Mouse (Mus musculus): ENCODE data around the gene Rxrb. TPM values are rescaled to one million over a fixed set of nuclear protein-coding genes. Genes with fewer than 3 reads are reported as not detected.

Gene Rxrb
- polyA plus RNA-seq, 1 experiment = 194 TPM

DNA sequence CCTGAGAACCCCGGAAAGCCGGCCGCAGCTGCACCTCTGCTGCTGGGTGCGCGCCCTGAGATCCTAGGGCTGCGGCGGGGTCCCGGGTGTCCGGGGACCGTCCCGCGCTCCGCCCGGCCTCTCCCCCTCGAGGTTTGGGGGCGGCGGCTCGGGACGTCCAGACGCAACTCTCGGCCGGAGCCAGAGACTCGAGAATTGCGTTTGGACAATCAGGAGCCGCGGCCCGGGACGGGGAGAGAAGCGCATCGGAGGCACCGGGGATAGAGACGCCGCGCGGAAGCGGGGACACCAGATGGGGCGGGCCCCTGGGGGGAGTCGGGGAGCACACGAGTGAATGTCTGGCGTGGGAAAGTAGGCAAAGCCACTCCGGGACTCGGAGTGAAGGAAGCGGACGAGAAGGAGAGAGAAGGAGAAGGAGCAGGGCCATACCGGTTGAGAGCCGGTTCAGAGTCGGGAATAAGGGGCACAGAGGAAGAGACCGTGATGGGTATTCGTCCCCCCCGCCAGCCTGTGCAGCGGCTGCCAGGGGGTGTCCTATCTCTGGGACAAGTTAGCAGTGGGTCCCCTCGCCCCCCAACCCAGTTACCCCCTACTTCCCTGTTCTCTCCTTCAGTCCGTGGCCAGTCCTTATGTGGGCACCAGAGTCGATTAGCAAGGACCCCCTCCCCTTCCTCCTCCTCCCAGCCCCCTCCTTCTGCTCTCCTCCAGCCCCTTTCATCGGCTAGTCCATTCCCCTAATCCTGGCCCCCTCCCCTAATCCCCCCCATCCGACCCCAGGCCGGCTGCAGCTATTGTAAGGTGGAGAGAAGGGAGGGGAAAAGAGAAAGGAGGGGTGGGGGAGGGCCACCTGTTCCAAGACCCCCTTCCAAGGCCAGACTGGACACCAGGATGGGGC lies 6.5 kb upstream of the Rxrb start:
- TF ChIP-seq GATA1 (IDR thresholded peaks at IDR 0.05; ENCODE audit: low read length) = no peak

DNA sequence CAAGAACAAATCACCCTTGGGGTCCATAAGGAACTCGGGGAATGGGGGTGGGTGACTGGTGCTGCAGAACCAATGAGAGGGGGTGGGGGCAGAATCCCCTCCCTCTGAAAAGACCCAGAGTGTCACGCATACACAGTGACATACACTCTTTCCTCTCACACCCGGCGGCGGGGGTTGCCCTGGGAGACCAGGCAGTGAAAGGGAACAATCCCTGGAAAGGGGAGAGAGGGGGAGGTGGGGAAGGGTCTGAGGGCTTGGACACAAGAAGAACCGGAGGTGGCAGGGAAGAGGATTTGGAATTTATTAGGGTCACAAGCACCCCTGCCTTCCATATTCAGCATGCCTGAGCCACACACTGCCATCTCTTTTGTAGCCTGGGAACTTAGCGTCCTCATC lies 5.9 kb upstream of the Rxrb start:
- no peak for TF ChIP-seq GATA1 (IDR thresholded peaks at IDR 0.05; ENCODE audit: low read length)

DNA sequence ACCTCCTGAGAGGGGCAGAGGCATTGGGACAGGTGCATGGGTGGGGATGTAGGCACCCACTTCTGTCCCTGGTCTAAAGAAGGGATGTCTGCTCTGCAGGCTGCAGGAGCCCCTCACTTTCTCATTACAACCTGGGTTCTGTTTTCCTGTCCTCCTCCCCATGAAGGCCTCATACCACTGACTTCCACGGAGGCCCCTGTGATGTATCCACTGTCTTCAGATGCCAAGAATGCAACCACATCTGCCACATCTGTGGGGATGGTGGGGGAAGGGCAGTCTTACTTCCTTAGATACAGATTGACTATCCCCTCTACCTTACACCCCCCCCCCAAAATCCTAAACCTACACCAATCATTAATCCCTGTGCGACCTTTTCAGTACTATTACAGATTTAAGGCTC lies 5.4 kb upstream of the Rxrb start:
- TF ChIP-seq GATA1 (IDR thresholded peaks at IDR 0.05; ENCODE audit: low read length) = no peak

DNA sequence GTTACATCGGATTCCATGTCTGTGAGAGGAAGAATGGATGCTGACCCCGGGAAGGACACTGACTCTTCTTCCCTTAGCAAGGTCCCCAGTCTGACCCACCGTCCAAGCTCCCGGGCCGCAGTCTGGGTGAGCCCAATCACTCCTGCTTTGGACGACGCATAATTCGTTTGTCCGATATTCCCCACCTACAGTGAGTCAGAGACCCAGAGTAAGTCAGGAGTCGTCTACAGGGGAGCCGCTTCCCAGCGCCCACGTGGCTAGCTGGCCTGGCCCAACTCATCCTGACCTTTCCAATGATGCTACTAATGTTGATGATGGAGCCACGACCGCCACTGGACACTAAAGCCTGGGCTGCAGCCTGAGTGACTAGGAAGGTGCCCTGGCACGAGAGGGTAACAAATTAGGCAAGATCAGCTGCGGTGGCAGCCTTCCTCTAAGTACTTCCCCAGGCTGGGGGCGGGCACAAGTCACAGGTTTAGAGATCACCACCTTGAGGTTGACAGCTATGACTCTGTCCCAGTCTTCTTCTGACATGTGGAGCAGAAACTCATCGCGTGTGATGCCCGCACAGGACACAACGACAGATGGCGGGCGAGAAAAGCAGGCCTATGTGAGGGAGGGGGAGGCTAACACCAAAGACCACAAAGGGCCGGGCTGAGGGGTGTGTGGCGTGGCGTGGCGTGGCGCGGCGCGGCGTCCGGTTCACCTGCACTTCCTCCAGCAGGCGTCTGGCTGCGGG lies 4.5 kb upstream of the Rxrb start:
- TF ChIP-seq GATA1 (IDR thresholded peaks at IDR 0.05; ENCODE audit: low read length) = no peak

DNA sequence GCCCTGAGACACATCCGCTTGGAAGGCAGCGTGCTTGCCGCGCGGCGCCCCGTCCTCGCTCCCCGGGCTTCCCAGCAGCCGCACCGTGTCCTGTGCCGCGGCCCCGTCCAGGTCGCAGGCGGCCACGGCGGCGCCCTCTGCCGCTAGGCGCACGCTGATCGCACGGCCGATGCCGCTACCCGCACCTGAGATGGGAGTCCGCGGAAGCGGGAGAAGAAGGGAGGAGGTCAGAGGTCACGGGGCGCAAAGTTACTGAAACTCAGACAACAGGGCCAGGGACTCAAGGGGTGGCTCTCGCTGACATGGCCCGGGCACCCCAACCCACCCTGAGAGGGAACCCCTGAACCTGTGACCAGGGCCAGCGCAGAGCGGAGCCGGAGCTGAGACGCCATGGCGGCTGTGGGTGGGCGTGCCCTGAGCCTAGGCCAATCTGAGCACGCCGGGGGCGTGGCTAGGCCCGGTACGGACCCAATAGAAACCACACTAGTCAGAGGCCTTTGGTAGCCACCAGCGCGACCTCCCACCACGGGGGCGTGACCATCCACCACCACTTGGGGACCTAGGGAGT lies 3.9 kb upstream of the Rxrb start, which contains the start of gene H2-Ke6:
Gene H2-Ke6, minus strand, starts transcription at position 405 of the 568 bp plus-strand sequence.
- TF ChIP-seq GATA1 (IDR thresholded peaks at IDR 0.05; ENCODE audit: low read length) = no peak

DNA sequence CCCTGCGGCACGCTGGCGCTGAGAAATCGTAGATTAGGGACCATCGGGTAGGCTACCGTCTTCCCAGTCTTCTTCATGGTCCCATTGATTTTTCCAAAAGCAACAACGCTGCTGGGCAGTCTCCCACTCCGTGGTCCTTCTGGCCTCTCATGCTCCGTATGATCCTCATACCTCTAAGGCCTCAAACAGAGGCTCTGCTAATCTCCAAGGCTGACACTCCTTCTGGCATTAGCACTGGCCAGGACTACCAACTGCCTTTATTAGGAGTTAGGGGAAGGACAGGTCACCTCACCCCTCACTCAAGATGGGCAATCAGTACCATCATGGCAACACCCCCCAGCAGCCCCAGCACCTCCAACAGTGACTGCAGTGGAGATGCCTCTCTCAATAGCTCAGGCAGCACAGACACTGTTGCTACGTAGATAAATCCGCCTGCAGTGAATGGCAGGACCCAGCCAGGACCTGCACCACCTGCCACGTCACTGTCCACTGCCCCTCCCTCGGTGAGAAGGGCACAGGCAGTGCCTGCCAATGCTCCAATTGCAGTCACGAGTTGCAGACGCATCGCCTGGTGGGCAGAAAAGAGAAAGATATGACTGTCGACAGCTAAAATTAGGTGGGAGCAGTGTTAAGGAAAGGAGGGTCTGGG lies 3.0 kb upstream of the Rxrb start:
- no peak for TF ChIP-seq GATA1 (IDR thresholded peaks at IDR 0.05; ENCODE audit: low read length)

DNA sequence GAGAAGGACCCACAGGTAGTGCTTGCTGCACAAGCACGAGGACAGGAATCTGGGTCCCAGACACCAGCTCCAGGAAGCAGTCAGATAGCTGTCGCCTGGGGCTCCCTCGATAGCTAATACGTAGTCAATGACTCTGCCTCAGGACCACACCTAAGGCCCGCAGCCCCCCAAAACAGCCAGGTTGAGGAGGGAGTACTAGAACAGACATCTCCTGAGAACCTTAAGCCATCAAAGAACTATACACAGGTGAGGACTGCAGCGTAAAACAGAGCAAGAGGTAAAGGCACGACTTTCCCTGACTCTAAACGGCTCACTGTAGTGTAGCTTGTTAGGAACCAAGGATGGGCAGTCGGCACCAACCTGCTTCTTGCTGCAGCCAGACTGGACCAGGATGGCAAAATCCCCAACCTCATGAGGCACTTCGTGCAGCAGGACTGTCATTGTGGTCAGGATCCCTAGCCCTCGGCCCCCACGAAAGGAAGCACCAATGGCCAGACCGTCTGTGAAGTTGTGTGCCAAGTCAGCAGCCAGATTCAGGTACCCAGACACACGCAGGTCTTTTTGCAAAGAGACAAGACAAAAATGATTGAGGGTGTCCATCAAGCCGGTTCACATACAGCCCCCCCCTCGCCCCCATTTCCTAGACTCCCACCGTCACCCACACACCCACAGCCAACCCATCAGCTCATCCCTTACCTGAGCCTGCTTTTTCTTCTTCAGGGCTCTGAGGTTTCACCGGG lies 2.3 kb upstream of the Rxrb start:
- TF ChIP-seq GATA1 (IDR thresholded peaks at IDR 0.05; ENCODE audit: low read length) = no peak

DNA sequence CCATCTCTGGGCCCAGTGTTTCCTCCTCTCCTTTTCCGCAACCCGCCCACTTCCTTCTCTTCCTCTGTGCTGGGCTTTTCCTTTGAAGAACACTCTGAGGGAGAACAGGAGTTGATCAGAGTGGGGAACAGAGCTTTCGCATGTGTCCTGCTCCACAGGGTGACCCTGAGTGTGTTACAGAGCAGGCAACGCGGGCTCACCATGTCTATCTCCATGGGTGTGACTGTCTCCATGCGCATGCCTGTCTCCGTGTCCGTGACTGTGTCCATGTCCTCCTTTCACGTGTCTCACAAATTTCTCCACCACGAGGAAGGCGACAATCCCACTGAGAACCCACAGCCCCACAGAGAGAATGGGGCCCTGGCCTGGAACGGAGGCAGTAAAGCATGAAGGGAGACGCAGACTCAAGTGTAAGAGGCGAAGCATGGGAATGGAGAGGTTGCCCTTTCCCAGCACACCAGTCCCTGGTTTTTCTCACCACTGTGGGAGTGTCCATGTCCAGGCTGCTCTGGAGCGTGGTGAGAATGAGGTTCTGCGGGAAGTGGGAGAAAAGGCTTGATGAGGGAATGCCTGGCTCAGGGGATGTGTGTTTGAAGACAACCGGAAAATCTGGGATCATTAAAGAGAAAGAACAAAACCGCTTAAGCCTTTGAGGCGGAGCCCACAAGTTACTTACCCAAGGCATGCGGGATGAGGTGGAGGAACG lies 1.6 kb upstream of the Rxrb start:
- TF ChIP-seq GATA1 (IDR thresholded peaks at IDR 0.05; ENCODE audit: low read length) = no peak

DNA sequence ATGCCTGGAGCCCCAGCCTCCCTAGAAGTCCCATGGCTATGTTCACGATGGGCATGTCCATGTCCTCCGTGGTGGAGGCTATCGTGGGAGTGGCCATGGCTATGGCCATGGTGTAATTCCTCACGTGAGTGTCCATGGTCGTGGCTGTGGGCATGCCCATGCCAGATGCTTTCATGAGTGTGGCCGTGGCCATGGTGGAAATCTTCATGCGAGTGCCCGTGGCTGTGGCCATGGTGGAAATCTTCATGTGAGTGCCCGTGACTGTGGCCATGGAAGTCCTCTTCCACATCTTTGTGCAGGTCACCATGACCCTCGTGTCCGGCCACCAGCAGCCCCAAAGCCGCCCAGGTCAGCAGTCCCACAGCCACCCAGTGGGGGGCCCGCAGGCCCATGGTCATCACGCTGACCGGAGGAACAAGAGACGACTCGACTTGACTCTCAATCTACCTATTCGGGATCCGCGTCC lies 718 bp upstream of the Rxrb start:
- no peak for TF ChIP-seq GATA1 (IDR thresholded peaks at IDR 0.05; ENCODE audit: low read length)

DNA sequence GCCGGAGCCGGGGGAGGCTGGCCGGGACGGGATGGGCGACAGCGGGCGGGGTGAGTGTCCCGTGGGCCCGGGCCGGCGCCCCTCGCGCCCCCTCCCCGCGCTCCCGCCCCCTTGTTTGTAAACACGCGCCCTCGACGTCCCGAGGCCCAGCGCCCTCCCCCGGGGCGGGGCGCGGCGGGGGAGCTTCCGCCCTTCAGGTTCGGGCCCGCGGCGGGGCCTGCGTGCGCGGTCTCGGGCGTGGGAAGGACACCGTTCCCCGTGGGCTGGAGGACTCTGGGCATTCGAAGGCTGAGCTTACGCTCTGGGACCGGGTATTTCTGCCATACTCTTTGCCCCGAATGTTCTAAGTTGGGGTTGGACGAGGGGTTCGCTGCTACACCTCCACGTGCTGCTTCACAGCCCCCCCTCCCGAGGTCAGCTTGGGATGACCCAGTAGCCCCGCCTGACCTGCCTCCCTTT lies 591 bp downstream of the Rxrb start:
- TF ChIP-seq GATA1 (IDR thresholded peaks at IDR 0.05; ENCODE audit: low read length) = no peak

DNA sequence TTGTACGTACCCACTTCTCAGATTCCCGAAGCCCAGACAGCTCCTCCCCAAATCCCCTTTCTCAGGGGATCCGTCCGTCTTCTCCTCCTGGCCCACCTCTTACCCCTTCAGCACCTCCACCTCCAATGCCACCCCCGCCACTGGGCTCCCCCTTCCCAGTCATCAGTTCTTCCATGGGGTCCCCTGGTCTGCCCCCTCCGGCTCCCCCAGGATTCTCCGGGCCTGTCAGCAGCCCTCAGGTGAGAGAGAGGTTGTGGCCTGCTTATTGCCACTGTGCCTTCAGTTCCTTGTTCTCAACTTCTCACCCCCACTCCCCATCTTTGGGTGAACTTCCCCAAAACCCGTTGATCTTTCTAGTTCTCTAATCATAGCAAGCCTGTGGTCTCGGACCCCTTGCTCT lies 1.2 kb downstream of the Rxrb start:
- no peak for TF ChIP-seq GATA1 (IDR thresholded peaks at IDR 0.05; ENCODE audit: low read length)

DNA sequence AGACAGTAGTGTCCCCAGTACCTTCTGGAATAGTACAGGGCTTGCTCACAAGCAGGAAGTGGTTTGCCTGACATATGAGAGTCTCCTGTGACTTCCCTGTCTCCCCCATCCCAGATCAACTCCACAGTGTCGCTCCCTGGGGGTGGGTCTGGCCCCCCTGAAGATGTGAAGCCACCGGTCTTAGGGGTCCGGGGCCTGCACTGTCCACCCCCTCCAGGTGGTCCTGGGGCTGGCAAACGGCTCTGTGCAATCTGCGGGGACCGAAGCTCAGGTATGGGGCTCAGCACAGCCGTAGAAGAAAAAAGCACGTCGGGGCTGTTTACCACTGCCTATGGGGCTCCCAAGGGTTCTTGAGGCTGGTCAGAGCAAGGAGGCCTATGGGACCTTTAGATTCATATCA lies 1.8 kb downstream of the Rxrb start:
- TF ChIP-seq GATA1 (IDR thresholded peaks at IDR 0.05; ENCODE audit: low read length) = no peak

DNA sequence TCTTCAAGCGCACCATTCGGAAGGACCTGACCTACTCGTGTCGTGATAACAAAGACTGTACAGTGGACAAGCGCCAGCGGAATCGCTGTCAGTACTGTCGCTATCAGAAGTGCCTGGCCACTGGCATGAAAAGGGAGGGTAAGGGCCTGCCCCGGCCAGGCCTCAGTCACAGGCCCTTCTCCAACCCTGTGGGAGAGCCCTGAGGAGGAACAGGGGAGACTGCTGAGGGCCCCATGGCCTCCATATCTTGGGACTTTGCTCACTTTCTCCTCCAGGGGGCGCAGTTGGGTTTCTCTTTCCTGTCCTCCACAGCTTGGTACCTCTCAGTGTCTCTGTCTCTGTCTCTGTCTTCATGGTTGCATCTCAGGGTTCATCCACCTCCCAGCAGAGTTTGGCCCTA lies 2.5 kb downstream of the Rxrb start:
- TF ChIP-seq GATA1 (IDR thresholded peaks at IDR 0.05; ENCODE audit: low read length) = no peak

DNA sequence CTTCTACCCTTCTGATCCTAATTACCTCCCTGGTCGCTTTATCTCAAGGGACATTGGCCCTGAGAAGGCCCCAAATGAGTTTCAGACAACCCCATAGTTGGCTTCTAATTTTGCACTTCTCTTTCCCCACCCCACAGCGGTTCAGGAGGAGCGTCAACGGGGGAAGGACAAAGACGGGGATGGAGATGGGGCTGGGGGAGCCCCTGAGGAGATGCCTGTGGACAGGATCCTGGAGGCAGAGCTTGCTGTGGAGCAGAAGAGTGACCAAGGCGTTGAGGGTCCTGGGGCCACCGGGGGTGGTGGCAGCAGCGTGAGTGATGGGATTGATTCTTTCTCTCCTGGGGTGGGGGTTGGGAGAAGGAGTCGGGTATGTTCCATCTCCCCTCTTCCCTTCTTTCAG lies 3.9 kb downstream of the Rxrb start:
- TF ChIP-seq GATA1 (IDR thresholded peaks at IDR 0.05; ENCODE audit: low read length) = no peak
